Mouse (Mus musculus) spleen, postnatal 10 days (tissue): ENCODE data around the gene Ctnna2.

ENCODE experiments used
- DNase-seq, 2 experiments: peaks; one replicate each; pipeline ENCODE4 v3.0.0; 2021 to 2022; ENCODE audit warnings: low spot score in 2 of 2

Gene Ctnna2

DNA sequence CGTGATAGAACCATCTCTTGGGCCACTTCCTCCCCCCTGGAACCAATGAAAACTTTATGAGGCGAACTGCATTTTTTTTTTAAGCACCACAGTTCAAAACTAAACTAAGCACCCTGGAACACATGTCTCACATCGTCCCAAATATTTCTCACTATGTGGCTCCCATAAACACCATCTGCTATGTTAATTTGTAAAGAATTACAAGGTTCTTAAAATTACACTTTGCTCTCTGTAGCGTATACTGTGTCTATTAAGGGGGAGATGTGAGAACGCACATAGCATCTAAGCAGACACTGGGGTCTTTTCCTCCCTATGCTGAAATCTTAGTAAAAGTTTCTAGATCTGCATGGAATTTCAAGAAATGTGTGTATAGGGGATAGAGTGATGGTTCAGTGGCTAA is 822.5 kb downstream of the Ctnna2 start:
- DNase-seq, result no peak

DNA sequence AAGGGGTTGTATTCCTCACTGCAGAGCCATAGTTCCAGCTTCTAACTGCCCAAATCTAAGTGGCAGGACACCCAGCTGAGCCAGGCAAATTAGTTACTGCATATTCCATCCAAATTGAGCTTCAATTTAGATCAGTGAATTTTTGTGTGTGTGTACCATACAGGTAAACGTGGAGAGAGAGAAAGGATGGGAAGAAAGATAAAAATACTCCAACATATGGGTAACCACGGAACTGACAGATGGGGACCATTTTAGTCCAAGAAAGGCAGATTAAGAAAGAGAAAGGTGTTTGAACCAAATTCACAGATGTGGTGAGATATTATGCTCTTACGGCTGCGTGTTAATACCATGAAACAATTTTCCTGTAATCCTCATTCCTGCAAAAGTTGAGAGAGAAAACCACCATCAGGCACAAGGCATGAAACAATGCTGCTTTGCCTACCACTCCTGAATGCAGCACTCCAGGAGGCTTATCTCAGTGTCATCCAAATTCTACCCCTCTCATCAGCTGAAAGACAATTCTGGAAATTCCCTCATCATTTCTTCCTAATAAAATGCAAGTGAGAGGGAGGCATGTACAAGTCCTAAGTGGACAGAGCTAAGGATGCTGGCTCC is 840.1 kb downstream of the Ctnna2 start:
- no peak for DNase-seq

GRCm38 (mm10) chr6:77120926-77121325 is 858.6 kb downstream of the Ctnna2 start:
- DNase-seq, result no peak

GRCm38 (mm10) chr6:77120510-77120909 is 859.0 kb downstream of the Ctnna2 start:
- DNase-seq, result no peak

DNA sequence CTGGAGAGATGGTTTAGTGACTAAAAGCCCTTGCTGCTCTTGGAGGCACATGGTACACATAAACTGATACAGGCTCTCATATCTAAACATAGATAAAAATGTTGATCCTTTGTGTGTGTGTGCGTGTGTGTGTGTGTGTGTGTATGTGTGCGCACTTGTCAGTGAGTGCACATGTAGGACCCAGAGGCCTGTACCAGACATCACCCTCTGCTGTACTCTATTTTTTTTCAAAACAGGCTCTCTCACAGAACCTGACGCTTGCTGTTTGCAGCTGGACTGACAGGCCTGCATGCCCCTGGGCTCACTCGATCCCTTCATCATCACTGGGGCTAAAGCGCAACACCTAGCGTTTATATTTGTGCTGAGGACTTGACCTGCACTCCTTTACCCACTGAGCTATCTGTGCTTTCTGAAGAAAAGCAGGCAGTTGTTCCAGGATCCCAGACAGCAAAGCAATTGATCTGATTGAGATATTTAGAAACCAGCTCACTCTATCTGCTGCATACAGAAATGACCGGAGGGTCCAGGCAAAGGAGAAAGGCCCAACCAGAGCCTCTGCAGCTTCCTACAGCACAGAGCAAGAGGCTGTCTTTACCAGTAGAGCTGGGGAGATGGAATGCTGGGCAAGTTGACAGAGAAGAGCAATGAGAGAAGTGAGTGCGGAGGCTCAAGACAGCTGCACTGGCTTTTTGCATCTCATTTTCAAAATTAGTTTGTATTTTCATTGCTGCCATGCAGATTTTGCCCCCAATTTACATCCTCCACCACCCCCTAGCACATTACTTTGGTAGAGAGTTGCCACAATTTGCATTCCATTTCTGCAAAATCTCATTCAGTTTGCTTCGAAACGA is 870.2 kb downstream of the Ctnna2 start:
- DNase-seq, result no peak

DNA sequence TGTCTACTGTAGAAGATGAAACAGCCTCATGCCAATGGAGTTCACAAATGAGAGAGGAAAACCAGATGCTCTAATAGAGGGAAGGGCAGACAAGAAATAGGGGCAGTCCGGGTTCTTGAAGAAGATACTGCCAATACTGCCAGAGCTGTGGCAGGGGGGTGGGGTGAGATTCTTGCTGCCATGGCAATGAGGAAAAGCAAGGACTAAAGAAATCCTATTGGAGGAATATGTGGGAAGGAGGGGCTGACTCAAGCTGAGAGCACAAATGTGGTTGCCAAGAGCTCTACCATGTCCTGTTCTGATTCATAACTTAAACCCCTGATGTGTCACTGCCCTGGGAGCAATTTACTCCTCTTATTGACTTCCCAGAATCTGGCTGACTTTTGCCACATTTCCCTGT is 878.5 kb downstream of the Ctnna2 start:
- no peak for DNase-seq

DNA sequence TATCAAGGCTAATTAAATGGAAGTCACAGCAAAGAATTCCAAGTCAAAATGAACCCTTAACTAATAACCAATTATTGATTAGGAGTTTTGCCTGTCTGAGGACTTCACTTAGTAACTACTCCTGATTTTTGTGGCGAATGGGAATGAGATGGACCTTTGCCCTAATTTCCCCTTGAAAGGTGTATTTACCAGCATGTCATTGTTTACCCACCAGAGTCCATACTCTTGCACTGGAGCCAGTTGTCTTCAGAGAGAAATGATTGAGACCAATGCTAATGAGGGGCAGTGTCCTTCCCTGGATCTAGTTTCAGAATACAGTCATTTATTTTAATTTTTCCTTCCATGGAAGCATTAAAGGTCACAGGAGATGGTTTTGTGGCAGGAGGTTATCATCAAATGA is 881.0 kb downstream of the Ctnna2 start:
- DNase-seq, result no peak

GRCm38 (mm10) chr6:77075396-77076376 is 903.8 kb downstream of the Ctnna2 start:
- peak in 1 of 2 experiments; percentile 8 for DNase-seq

DNA sequence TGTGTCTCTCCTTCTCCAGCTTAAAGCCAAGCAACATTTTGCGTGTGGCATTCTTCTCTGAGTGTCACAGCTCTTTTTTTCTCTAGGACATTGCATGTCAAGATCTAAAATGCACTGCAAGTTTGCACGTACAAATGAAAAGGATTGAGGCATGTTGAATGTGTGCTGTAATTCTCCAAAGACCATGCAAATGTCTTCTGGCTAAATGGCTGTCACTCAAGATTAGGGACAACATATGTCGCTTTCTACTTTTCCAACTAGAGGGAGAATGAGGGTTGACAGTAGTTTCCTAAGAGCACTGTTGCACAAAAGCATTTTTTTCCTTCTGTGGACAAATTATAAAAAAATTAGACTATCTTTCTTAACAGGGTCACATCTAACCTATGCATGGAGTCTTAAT is 909.9 kb downstream of the Ctnna2 start:
- no peak for DNase-seq

- DNase-seq, result no peak
Observed at GRCm38 (mm10) chr6:77050690-77051089, 928.8 kb downstream of the Ctnna2 start.

GRCm38 (mm10) chr6:77050193-77050592 is 929.3 kb downstream of the Ctnna2 start:
- DNase-seq, result no peak

GRCm38 (mm10) chr6:77047568-77047967 is 931.9 kb downstream of the Ctnna2 start:
- DNase-seq, result no peak

DNA sequence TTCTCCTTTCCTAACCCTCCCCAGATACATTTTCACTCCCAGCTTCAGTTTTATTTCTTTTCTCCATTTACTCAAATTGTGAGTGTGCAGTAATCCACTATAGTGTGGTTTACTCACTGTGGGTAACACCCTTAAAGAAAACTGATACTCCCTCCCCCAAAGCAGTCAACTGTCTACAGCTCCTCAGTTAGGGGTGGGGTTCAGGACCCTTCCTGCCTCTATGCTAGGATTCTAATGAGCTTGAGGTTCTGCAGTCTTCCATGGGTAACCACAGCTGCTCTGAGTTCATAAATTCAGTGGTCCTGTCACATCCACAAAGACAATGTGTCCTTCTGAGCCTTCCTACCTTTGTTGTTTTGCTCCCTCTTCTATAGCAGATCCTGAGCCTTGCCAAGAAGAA is 954.4 kb downstream of the Ctnna2 start:
- DNase-seq, result no peak

GRCm38 (mm10) chr6:77013194-77013593 is 966.3 kb downstream of the Ctnna2 start:
- no peak for DNase-seq

DNA sequence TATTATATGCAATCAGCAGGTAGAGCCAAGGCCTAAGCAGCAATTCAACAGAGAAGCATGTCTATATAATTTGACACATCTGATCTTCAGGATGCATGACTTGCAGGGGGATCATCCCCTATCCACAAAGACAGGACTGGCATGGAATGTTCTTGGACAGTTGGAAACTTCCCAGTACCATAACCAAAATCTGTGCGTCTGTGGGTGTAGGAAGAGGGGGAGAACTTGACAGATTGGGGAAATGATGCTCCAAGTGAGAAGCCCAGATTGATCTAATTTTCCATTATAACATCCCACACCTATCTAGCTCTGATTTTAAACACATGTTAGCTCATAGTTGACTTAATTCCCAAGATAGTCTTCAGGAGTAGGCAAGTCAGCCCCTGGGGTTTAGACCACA is 968.5 kb downstream of the Ctnna2 start:
- no peak for DNase-seq

- DNase-seq, result no peak
Observed at GRCm38 (mm10) chr6:76992128-76992527, 987.4 kb downstream of the Ctnna2 start.

DNA sequence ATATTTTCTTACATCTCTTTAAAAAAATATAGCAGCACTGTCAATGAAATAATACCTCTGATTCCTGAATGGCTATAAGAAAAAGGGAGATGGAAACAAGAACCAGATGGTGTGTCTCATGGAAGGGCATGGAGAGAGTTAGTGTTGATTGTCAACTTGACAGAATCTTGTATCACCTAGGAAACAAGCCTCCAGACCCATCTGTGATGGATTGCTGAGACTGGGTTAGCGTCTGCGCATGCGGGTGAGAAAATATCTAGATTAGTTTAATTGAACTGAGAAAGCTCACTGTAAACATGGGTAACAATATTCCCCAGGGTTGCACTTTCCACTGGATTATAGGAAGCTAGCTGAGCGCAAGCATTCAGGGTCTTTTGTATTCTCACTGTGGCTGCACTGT is 994.7 kb downstream of the Ctnna2 start:
- no peak for DNase-seq

DNA sequence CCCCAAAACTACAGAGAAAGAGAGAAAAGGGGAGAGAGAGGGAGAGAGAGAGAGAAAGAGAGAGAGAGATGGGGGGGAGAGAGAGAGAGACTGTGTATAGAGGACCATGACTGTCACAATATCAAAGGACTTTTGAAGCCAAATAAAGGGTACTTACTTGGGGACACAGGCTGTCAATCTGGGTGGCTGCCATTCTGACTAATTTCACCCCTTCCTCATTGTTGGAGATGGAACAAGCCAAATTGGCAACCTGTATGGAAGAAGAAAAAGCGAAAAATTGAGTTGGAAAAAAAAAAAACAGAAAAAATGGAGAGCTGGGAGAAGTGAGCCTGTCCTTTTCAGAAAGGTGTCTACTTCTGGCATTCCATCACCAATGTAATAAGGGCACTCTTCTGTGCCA is 997.8 kb downstream of the Ctnna2 start:
- DNase-seq, result no peak

- DNase-seq, result no peak
Observed at GRCm38 (mm10) chr6:76979247-76979850, 1000.1 kb downstream of the Ctnna2 start.

GRCm38 (mm10) chr6:76977817-76978216 is 1001.7 kb downstream of the Ctnna2 start:
- DNase-seq, result no peak

GRCm38 (mm10) chr6:76974297-76974696 is 1005.2 kb downstream of the Ctnna2 start:
- no peak for DNase-seq

DNA sequence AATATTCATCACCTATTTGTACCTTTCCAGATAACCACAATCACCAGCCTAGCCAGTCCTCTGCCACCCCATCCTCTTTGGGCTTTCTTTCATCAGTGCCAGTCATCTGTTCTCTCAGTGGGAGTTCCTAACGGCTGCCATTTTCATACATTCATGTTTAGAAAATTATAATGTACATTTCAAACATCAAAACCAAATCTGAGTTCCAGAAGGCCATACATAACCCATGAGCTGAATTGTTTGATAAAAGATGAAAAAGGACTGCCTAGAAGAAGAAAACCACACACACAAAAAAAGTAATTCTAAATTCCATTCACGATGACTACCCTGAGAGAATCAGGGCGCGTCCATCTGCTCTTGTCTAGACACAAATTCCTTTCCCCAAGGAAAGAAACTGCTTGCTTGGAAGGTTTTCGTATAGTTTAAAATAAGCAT is 1014.5 kb downstream of the Ctnna2 start:
- DNase-seq, result no peak
